Mouse (Mus musculus): ENCODE data around the gene AI413582. TPM values are rescaled to one million over a fixed set of nuclear protein-coding genes. Genes with fewer than 3 reads are reported as not detected.

AI413582 gene
- polyA plus RNA-seq, 1 experiment from 2014 or later, result 35.3 TPM

DNA sequence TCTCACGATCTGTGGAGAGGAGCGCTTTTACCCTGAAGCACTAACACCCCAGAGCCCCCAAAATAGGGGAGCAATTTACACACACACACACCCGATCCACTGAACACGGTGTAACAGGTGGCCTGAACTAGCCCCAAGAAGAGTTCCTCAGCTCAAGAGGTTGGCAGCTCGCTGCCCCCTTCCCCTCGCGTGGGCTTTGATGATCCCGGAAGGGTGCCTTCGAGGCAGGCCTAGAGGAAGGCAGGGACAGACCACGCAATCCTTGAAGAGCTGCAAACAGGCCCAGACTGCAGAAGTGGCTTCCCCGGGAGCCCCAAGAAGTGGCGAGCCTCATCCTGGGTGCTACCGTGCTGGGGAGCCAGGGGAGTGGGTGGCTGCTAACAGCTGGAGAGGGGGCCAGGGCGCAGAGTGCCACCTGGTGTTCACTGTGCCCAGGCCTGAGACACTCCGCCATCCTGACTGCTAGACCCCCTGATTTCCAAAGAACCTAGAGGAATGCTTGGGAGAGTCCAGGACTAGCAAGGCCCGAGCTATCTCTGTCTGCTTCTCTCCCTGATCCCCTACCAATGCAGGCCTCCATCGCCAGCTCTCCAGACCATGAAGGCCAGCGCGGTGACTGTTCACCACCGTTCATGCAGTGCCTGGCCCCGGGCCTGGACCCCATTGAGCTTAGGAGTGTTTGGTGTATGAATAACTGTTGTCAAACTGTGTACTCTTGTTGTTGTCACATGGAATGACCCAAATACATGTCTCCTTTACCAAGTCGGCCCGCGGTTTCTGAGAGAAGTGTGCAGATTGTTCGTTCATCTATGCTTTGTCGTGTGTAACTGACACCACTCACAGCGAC lies 51.4 kb downstream of the AI413582 start:
- H3K27ac ChIP-seq (replicated peaks), result no peak overlapping the region
- 30% methylated on average over 27 of the region's 27 CpGs for WGBS
- peak overlapping the region; percentile 56 for H3K4me3 ChIP-seq (replicated peaks)
- ATAC-seq (ENCODE audit: insufficient number of reproducible peaks, low FRiP score, low TSS enrichment, low read depth), result no peak
- no peaks in the 10 kb centered on the region for H3K36me3 ChIP-seq
- peaks cover 93% of the 10 kb centered on the region for H3K27me3 ChIP-seq
- H3K4me1 ChIP-seq, result peaks cover 23% of the 10 kb centered on the region
- H3K9ac ChIP-seq, result no peak overlapping the region
- peak overlapping the region; percentile 100 for H3K4me2 ChIP-seq (replicated peaks)
- no peaks in the 10 kb centered on the region for H3K9me3 ChIP-seq (replicated peaks)

Other genes starting within 250 kb of the AI413582 start
- gene Grm4, start 44.4 kb downstream of the AI413582 start, polyA plus RNA-seq (2015; fragmentation: Nextera tagmentation; extraction: Ambion mirVana), result 0.72 and 0.85 TPM in 2 replicates
- gene Hmga1, start 9.3 kb downstream of the AI413582 start, polyA plus RNA-seq (2015; fragmentation: Nextera tagmentation; extraction: Ambion mirVana), result 185 and 195 TPM in 2 replicates
- 98.7 and 99.3 TPM in 2 replicates for gene Nudt3, start 57.7 kb upstream of the AI413582 start, polyA plus RNA-seq (2015; fragmentation: Nextera tagmentation; extraction: Ambion mirVana)
- not detected in 2 replicates for gene RPS10-NUDT3, start 69.5 kb upstream of the AI413582 start, polyA plus RNA-seq (2015; fragmentation: Nextera tagmentation; extraction: Ambion mirVana)
- gene Rps10, start 70.9 kb upstream of the AI413582 start, polyA plus RNA-seq (2015; fragmentation: Nextera tagmentation; extraction: Ambion mirVana), result 989 and 990 TPM in 2 replicates
- gene Pacsin1, start 89.8 kb upstream of the AI413582 start, polyA plus RNA-seq (2015; fragmentation: Nextera tagmentation; extraction: Ambion mirVana), result 5.2 and 5.3 TPM in 2 replicates
- 0.35 and 0.95 TPM in 2 replicates for gene Spdef, start 163.2 kb upstream of the AI413582 start, polyA plus RNA-seq (2015; fragmentation: Nextera tagmentation; extraction: Ambion mirVana)